Mouse (Mus musculus): Measurements from ENCODE around the gene Clec11a.

Clec11a gene

DNA sequence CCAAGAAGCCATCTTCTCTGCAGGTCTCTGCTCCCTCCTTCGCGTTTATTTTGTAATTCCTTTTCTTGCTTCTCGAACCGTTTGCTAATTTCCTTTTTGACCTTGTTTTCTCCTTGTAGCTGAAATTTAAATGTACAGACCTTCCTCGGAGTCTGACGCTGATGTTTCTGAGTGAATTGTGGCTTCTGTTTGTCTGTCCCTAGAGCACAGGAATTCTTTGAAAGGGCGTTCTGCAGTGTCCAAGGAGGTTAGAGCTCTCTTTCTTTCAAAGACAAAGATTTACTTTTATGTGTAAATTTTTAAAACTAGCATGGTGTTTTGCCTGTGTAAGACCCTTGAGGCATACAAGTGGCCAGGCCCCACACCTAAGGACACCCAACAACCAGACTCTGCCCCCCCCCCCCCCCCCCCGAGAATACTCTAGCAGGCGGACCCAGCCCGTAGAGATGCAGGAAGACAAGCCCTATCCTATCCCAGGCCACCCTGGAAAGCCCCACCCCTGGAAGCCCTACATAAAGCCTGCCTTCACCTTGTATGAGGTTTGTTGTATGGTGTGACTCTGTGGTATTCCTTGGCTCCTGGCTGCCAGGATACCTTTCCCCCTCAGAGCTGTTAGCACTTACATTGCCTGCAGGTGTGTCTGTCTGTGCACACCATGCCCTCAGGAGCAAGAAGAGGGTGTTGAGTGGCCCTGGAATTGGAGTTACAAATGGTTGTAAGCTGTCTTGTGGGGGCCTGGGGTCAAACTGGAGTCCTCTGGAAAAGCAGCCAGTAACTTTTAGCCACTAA is 30.0 kb downstream of the Clec11a start:
- DNase-seq = no peak

DNA sequence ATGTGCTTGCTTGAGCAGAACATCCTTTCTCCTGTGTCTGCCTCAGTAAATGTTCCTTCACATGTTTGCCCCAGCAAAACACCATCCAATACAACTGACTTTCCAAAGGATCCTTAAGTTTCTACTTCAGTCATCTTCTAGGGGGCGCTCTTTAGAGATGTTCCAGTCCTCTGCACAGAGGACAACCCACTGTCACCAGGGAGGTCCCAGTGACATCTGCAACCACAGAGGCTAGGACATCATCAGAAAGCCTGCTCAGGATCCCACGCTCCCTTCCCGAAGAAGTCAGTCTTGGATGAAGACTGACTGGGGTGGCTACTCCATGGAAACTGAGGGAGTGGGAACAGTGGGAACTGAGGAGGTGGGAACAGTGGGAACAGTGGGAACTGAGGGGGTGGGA is 31.2 kb downstream of the Clec11a start:
- no peak for DNase-seq

DNA sequence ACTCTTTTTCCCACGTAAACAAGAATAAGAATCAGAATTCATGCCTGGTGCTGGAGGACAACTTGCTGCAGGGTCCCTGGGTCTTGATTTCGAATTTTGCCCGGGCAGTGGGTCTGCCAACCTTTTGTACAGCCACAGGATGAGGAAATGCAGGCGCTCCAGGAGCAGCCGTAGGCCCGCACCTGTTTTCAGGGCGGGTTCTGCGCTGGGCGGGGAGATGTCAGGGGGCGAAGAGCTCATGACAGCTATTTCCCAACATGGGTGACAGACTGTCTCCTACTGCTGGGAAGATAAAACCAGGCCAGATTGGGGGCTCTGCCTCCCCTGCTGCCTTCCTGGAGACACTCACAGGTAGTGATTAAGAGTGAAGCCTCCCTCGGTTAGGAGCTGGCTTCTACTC is 32.6 kb downstream of the Clec11a start:
- DNase-seq = peak; percentile 81

DNA sequence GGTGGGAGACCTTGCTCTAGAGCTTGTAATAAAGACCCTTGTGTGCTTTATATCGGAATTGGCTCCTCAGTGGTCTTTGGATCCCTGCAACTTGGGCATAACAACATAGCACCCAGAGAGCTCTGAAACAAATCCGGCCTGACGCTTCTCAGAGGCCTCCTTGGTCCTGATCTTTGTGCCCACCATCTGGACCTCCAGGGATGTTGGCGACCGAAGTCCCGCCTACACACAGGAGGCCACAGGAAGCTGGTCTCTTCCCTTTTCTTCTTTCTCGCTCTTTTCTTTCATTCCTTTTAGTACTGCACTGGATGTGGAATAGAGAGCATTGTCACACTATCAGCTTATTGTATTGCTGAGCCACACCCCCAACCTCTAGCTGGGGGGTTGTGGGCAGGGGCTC is 33.3 kb downstream of the Clec11a start:
- peak; percentile 78 for DNase-seq

DNA sequence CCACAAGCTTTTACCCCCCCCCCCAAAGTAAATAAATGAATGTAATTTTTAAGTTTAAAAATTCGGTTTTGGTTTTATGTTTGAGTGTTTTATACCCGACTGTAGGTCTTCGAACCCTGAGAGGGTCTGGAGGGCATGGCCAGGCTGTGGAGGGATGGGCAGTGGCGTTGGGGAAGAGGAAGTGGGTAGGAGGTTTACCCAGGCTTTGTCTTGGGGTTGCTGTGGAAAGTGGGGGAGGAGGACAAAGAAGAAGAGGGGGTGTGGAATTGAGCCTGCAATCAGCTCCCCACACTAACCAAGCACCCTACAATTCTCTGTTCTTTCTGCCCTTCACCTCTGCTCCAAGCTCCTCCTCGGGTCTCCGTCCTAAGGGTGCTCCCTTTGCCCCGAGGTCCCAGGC is 34.2 kb downstream of the Clec11a start:
- DNase-seq = peak; percentile 62

DNA sequence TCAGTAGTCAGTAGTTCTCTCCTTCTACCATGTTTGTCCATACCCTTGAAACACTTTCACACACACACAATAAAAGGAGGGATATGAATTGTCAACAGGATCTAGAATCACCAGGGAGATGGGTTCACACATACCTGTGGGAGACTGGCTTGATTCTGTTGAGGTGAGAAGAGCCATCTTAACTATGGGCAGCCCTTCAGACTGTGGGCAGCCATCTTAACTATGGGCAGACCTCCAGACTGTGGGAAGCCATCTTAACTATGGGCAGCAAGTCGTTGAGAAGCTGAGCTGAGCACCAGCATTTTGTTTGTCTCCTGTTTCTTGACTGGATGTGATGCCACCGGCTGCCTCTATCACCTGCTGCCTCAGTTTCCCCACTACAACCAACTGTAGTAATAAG is 35.4 kb downstream of the Clec11a start:
- DNase-seq = peak; percentile 74

DNA sequence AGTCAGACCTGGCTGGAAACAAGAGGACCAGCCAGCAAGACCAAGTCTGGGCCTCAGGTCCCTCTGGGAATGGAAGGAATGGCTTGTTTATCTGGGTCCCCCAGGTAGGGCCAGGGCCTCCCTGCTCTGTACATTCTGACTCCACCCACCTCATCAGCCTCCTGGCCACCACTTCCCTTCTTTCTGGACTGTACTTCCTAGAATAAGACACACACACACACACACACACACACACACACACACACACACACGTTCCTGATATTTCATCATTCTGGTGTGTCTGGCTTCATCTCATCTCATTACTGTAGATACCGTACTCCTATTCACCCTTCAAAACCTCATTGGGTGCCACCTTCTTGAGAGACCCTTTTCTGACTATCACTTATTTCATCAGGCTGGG is 37.3 kb downstream of the Clec11a start:
- DNase-seq = peak; percentile 82

DNA sequence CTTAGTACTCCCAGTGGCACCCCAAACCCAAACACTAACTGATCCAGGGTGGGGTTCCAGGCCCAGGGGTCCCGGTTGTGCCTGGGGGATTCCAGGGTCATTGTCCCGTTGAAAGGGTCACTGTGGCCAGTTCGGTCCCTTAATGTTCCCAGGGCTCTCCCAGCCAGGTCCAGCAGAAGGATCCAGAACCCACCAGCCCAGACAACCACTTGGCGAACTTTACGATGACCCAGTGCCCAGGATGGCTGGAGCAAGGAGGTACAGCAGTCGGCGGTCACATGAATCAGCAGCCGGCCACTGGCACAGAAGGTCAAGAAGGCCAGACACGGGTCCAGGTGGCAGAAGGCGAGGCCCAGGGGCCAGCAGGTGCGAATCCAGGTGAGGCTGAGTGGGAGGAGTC is 38.6 kb downstream of the Clec11a start:
- peak; percentile 76 for DNase-seq

DNA sequence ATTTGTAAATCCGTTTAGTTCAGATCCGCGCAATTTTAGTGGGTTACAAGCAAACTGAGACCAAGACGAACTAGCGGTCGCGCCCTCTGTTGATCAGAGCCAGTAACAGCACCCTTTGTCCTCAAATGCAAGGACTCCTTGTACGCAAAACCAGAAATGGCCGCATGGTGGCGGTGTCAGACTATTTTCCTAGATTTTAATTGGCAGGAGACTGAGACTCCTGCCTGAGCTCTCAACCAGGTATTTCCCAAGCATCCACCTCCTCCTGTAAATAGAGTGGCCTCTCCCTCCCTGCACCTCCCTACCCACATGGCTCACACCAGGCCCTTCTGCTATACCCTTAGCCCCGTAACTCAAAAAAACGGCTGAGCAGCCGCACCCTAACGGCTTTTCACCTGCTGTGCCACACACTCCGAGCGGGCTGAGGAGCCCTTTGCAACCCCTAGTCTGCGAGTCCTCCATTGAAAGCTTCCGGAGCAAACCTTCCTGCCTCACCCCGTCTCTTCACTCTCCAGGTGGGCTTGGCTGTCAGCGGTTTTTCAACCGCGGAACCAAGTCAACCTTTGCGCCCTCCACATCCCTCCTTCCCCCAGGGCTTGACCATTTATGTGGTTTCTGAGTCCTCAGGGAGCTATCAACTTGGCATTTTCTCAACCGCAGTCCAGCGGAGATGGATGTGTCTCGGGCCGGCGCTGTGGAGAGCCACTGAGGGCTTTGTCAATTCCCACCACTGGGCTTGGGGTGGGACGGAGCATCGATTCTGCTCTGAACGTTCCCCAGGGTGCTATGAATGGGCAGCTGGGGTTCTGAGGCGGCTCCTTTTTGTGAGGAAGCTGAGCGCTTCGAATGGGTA is 43.7 kb downstream of the Clec11a start:
- DNase-seq = peak; percentile 96

DNA sequence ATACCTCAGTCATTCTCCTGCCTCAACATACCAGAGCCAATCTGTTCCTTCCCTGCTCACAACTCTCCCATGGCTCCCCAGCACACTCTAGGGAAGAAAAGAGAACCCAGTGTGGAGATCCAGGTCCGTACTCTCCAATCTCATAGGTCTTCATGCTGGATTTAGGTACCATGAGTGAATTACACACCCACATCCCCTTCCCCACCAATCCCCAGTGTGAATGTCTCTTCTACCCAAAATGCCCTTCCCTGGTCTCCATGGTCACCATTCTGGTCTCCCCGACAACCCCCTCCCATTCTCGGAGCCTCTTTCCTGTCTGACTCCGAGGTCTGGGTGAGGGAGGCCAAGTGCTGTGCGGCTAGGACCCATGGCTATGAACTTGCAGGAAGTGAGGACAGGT is 45.6 kb downstream of the Clec11a start, which contains the start of gene Gm15517:
TSS of gene Gm15517 (plus strand) at position 301 of the 400 bp plus-strand sequence.
- no peak for DNase-seq

DNA sequence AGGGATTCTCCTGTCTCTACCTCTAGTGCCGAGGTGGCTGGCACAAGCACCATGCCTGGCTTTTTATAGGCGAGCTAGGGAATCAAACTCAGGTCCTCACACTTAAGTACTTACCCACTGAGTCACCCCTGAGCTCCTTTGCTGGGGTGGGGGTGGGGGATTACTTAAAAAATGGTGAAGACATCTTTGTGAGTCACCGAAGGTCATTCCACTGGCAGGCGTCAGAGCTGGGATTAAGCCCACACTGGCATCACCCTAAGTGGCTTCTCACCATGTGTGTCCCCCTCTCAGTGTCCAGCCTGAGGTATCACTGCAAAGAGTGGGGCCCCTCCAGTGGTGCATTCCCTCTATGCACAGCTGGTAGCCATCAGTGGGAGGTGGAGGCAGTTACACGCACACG is 46.3 kb downstream of the Clec11a start:
- DNase-seq = no peak

DNA sequence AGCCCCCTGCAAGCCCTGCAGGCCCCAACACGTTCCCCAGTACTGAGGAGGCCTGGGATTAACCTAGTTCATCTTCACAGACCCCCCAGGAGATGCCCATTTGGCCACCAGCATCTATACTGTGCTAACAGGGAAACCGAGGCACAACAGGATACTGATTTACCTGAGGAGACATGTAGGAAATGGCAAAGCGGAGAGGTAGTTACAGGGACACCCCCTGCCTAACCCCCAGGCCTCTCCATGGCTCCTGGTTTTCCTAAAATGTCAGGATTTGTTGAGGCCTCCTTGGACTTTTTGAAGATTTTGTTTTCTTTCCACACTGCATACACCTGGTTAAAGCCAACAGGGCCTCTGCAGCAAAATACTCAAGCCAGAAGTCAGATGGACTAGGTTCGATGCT is 49.4 kb downstream of the Clec11a start, which contains the start of gene Acp4:
TSS of gene Acp4 (minus strand) at position 101 of the 400 bp plus-strand sequence.
- DNase-seq = no peak

DNA sequence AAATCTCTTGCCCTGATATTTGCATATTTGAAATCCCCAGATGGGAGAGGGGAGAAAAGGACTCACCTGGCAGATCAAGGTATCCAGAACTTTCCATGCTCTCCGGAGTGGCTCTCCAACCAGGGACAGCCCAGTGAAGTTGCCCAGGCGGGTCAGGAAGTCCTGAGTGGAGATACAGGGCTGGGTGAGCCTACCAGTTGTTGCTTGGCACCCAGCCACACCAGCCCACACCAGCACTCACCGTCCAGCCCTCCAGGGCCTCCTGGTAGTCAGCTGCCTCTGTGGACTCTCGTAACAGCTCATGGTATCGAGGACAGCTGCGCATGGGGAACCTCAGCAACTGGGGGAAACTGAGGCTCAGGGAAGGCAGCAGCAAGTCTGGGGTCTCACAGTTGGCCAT is 51.8 kb downstream of the Clec11a start:
- no peak for DNase-seq

DNA sequence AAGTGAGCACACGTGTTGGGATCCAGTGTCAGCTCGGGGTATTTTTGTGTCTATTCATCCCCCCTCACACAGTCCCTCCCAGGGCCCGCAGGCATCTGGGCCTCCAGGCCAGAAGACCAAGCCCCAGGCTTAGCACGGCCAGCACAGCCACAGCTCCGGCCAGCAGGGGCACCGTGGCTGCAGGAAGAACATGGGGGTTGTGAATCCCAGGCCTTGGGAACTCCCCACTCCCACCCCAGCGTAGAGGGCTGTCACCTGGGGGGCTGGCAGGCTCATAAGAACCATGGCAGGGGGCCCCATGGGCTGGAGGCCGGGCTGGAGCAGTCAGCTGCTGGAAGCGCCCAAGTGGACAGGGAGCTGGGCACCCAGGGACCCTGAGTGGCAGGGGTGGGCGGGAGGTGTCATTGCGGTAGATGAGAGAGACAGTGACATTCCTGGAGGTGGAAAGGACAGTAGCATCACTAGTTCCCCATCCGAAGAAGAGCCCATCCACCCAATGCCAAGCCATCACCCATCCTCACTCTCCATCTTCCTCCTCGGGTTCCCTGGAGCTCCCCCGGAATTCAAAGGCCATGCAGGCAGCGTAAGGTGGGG is 53.6 kb downstream of the Clec11a start:
- DNase-seq = no peak

Data from heart, adult 11 months (tissue).